In the genomic region with DNA sequence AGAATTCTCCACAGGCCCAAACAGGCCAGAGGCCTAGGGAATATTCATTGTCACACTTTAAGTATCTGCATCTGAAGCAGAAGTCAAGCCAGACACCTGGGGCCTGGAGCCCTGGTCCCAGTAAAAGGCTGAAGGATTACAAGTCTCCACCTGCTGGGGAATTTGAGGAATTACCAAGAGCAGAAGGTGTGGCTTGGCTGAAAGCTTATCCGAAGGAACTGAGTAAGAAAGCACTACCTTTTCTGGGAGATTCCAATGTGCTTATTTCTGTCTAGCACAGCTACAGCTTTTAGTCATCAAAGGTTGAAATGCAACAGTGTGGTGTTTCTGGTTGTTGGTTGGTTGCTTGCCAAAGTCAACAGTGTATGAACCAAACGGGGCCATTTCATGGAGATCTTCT, we compare ENCODE assay signal across 9 mouse cellular contexts.
DNase-seq lines count a peak whose midpoint lies in the region; ATAC-seq and TF ChIP-seq lines count a peak whose summit lies in the region.
"Had no signal": no experiment of that assay in that cellular context is flagged by ENCODE, and none has a peak within 500 bp of the region (broad histone marks: within the 10 kb centered on the region; RNA-seq: fewer than 3 reads in every experiment).

No protein-coding gene starts in this region.

- TF ChIP-seq CTCF in midbrain, postnatal 0 days (IDR thresholded peaks at IDR 0.05): peak; percentile 76

- DNase-seq in heart, adult 8-10 months (ENCODE audit: low spot score): peak; percentile 45
- DNase-seq in heart, embryonic 10.5 days (ENCODE audit: low spot score): no peak
- peak; percentile 54 for DNase-seq in R1 (ENCODE audit: low read depth, low spot score)
- DNase-seq in embryo, embryonic 10.5 days (ENCODE audit: low spot score): peak; percentile 74
- peak; percentile 27 to 49 for DNase-seq in heart, postnatal 14 days
- peak; percentile 17 to 35 for DNase-seq in layer of hippocampus, postnatal 10 days (ENCODE audit: low spot score in 2 of 2)
- peak; percentile 77 for DNase-seq in midbrain, postnatal 0 days (ENCODE audit: low spot score)

- no peaks in the 10 kb centered on the region for H3K27me3 ChIP-seq in heart, embryonic 10.5 days (ENCODE audit: insufficient read depth, poor library complexity, severe bottlenecking)
- H3K27me3 ChIP-seq in midbrain, postnatal 0 days (ENCODE audit: insufficient read depth, low read length): no peaks in the 10 kb centered on the region
- H3K27me3 ChIP-seq: CH12.LX had no signal

- H3K27ac ChIP-seq in heart, embryonic 10.5 days: no peak overlapping the region
- no peak overlapping the region for H3K27ac ChIP-seq in midbrain, postnatal 0 days (ENCODE audit: low read depth, low read length)

- no peak for ATAC-seq in midbrain, postnatal 0 days (ENCODE audit: low FRiP score)
- no peak for ATAC-seq in monocyte, adult 5-6 weeks (replicated peaks; ENCODE audit: insufficient number of reproducible peaks, low FRiP score, low TSS enrichment, poor library complexity, severe bottlenecking)

- H3K36me3 ChIP-seq in heart, embryonic 10.5 days: no peaks in the 10 kb centered on the region
- no peaks in the 10 kb centered on the region for H3K36me3 ChIP-seq in midbrain, postnatal 0 days (ENCODE audit: insufficient read depth, low read length)

- no peak overlapping the region for H3K9ac ChIP-seq in midbrain, postnatal 0 days (replicated peaks; ENCODE audit: low read length, poor library complexity, severe bottlenecking)

- H3K9me3 ChIP-seq in heart, embryonic 10.5 days: no peaks in the 10 kb centered on the region
- H3K9me3 ChIP-seq in midbrain, postnatal 0 days (ENCODE audit: low read length): no peaks in the 10 kb centered on the region

- H3K4me3 ChIP-seq in heart, embryonic 10.5 days: no peak overlapping the region
- no peak overlapping the region for H3K4me3 ChIP-seq in midbrain, postnatal 0 days (ENCODE audit: low read depth, low read length)

- H3K4me1 ChIP-seq in heart, embryonic 10.5 days: peaks cover 6% of the 10 kb centered on the region
- H3K4me1 ChIP-seq in midbrain, postnatal 0 days (ENCODE audit: insufficient read depth, low read length): no peaks in the 10 kb centered on the region

- intact Hi-C loops in heart, postnatal 14 days (cut with DNase I): loop anchor here (5.0 kb wide), 2 partner anchors 176 to 194 kb away; partner anchors contain the start of gene Ptprm

- WGBS in heart, embryonic 10.5 days: 56% methylated on average over 2 of the region's 2 CpGs
- WGBS in midbrain, postnatal 0 days: 52% methylated on average over 2 of the region's 2 CpGs

- H3K4me2 ChIP-seq in midbrain, postnatal 0 days (ENCODE audit: low read depth, low read length, poor library complexity, severe bottlenecking): no peak overlapping the region
